Mouse (Mus musculus): Measurements from ENCODE around the gene Nrxn1.
"Not testable (repeated sequence)": the region's sequence is repeated elsewhere in the genome, so short reads cannot be mapped to it uniquely, and the experiment has no call there.

Nrxn1 gene

DNA sequence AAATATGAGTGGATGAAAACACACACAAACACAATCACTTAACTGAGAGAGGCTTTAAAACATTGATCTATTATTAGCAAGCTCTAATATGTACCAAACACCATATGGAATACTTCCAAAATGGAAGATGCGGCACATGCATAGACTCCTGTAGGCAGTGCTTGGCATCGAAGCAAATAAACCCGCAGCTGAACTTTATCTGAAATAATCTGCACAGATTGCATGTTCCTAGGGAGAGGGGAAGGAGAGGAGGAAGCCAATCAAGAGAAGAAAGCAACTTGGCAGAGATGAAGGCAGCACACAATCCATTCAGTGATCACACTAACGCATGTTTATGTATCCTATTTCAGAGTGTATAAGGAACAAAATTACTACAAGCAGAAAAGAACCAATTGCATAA is 542.5 kb downstream of the Nrxn1 start:
- no peak for DNase-seq

DNA sequence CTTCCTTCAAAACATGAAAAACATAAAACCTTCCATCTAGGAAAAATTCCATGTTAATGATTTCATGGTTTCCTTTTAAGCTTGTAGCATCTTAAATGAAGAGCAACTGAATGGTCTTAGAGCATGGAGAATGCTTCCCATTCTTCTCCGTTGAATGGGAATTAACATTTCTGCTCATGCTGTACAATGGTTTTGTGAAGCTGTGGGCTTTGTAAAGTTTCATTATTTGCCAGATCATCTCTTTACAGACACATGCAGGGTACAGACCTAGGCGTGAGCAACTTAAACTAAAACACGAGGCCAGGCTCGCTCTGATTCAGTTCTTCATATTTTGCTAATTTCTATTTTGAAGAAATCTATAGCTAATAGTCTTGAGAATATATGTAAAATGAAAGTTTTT is 546.1 kb downstream of the Nrxn1 start:
- DNase-seq = no peak

DNA sequence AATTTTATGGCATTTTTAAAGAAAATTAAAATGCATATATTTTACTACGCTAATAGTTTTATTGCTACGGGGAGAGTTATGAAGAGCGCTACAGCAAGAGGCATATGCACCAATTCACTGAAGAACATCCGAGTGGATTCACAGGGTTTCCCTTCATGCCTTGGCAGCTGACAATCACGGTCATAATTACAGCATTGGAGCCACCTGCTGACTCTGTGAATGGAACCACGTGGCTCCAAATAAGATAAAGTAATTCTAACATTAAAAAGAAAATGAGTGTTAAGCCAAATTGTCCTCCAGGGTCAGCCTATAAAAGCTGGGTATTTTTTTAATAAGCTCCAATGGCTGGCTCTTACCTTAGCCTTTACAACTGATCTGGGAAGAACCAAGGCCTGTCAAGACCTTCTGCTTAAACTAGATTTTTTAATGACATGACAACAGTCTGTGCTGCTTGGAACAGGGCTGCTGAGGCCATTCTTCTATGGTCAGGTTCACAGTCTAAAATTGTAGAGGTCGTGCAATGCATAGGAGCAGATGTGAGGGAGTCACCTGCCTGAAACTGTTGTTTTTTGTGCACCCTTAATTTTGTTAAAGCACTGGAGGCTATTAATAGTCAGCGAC is 548.1 kb downstream of the Nrxn1 start:
- no peak for DNase-seq

- no peak for DNase-seq
Observed at GRCm38 (mm10) chr17:90543986-90544638, 548.8 kb downstream of the Nrxn1 start.

- no peak for DNase-seq
Observed at GRCm38 (mm10) chr17:90531443-90531842, 561.4 kb downstream of the Nrxn1 start.

- no peak for DNase-seq
Observed at GRCm38 (mm10) chr17:90506026-90506425, 586.8 kb downstream of the Nrxn1 start.

- DNase-seq = not testable (repeated sequence)
Observed at GRCm38 (mm10) chr17:90503999-90504398, 588.9 kb downstream of the Nrxn1 start.

DNA sequence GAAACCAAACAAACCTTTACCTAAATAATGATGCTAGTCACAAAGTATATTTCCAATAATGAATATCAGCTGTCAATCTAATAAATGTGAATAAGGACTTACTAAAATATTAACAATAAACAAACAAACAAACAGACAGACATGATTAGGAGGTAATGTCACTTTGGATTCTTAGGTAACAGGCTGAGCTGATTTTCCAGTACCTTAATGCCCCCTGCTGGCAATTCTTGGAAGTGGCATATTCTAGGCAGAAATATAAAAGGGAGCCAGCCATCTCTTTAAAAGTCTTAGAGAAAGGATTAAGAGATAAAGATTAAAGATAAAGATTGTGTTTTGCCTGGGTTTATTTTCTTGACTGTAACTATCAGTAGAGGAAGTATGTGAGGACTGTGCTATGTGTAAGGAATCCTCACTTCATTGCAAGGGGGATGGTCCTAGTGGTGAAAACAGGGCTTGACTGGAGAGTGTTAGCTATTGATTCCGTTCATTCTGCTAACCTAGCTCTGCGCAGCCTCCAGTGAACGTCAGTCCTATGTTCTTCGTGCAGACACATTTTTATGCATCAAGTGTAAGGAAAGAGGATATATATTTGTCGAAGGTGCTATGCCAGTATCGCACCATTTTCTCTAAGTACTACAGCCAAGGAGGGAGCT is 591.7 kb downstream of the Nrxn1 start:
- DNase-seq = no peak

- no peak for DNase-seq
Observed at GRCm38 (mm10) chr17:90479531-90480250, 613.2 kb downstream of the Nrxn1 start.

- no peak for DNase-seq
Observed at GRCm38 (mm10) chr17:90456748-90457147, 636.1 kb downstream of the Nrxn1 start.

GRCm38 (mm10) chr17:90455904-90456303 is 637.0 kb downstream of the Nrxn1 start:
- DNase-seq = no peak

DNA sequence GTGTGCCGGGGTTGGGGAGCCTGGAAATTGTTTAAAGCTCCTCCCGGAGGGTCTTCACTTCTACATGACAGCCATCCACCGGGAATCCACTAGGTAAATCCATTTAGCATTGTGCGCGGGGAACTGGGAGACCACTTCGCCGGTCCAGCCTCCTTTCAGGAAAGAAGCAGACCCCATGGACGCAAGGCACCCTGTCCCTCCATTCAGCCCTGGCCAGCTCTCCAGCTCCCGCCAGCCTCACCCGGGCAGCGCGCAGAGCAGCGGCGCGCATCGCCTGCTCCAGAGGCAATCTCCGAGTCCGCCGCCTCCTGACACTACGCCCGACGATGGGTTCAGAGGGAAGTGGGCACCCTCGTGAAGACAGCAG is 637.5 kb downstream of the Nrxn1 start:
- DNase-seq = no peak

GRCm38 (mm10) chr17:90454738-90455408 is 638.0 kb downstream of the Nrxn1 start:
- peak; percentile 83 for DNase-seq

- peak; percentile 85 for DNase-seq
Observed at GRCm38 (mm10) chr17:90454356-90454737, 638.5 kb downstream of the Nrxn1 start.

- DNase-seq = no peak
Observed at GRCm38 (mm10) chr17:90453280-90453679, 639.6 kb downstream of the Nrxn1 start.

DNA sequence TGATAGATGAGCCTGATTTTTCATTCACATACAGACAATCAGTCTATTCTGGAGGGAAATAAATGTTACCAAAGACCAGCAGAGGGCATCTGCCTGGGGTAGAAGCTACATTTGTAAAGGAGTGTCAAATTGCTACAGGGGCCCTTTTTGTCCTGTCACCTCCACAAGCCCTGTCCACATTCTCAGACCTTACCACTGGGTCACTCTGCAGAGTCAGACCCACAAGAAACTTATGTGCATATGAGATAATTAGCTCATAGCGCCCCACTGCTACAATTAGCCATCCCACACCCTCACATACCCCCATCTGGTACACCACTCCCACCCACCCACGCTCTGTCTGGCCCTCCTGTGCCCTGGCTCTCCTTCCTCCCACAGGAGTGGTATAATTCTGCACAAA is 640.1 kb downstream of the Nrxn1 start:
- no peak for DNase-seq

- no peak for DNase-seq
Observed at GRCm38 (mm10) chr17:90451384-90451783, 641.5 kb downstream of the Nrxn1 start.

DNA sequence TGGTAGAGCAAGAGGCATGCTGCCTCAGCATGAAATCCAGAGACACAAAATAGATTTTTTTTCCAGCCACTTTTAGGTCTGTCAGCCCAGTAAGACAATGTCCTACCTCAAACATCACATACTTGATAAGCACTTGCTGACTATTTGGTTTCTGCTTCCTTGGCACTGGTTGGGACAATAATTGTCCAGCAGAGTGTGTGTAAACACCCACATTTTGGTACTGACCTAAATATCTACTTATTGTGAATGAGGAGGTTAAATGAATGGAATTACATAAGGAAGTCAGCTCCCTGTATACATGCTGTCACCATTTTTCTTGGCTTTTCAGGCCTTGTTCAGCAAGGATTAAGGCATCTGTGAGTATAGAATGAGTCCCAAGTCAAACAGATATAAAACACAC is 649.8 kb downstream of the Nrxn1 start:
- DNase-seq = no peak

- DNase-seq = no peak
Observed at GRCm38 (mm10) chr17:90435836-90436235, 657.0 kb downstream of the Nrxn1 start.

DNA sequence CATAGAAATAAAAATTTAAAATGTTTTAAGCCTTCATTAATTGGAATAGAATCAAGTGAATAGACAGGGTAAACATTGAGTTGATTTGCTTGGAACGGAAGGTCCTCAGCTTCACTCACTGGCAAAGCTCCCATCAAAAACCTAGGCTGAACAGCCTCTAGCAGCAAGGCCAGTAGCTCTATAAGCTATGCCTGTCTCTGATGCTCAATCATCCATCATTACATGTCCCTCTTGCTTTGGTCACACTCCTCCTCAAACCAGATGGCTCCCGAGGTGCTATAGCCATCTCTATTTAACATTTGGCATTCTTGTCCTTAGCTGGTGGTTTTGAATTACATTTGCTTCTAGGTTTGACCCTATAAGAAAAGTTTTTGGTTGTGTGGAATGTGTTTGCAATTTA is 657.5 kb downstream of the Nrxn1 start:
- no peak for DNase-seq

GRCm38 (mm10) chr17:90430211-90430610 is 662.7 kb downstream of the Nrxn1 start:
- DNase-seq = no peak

DNA sequence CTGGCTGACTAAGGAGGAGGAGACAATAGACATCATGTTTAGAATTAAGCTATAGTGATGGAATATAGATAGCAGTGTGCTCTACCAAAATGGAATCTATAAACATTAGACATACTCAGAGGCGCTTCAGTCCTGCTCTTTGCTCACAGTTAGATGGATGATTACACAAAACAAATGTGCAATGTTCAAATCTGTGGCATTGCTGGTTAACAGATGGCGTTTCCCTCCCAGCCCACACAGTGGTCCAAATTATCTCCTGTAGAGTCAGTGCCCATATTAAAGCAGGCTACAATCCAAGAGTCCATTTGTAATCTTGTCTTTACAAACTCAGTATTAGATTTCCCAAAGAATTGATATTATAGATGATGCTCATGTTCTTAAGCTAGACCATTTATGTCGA is 666.9 kb downstream of the Nrxn1 start:
- DNase-seq = no peak

GRCm38 (mm10) chr17:90422591-90422990 is 670.3 kb downstream of the Nrxn1 start:
- no peak for DNase-seq
